Mouse (Mus musculus) thymus, adult 2 months (tissue): Measurements from ENCODE around the gene Rimklb.

Experiments used
- CTCF ChIP-seq: fragments of 200-500 bp; IDR thresholded peaks from 2 replicates; pipeline ENCODE4 v1.5.1; 2012; ENCODE audit warnings: mild to moderate bottlenecking, control low read depth, low read length, moderate library complexity, borderline replicate concordance; ENCODE audit not compliant: control insufficient read depth, poor library complexity, insufficient read depth; ENCODE audit errors: extremely low read depth
- POLR2A ChIP-seq: fragments of 200-500 bp; IDR thresholded peaks from 2 replicates; pipeline ENCODE4 v1.6.1; 2012; ENCODE audit warnings: mild to moderate bottlenecking, low read length, control low read depth, moderate library complexity; ENCODE audit not compliant: control insufficient read depth, poor library complexity, insufficient read depth; ENCODE audit errors: extremely low read depth

DNA sequence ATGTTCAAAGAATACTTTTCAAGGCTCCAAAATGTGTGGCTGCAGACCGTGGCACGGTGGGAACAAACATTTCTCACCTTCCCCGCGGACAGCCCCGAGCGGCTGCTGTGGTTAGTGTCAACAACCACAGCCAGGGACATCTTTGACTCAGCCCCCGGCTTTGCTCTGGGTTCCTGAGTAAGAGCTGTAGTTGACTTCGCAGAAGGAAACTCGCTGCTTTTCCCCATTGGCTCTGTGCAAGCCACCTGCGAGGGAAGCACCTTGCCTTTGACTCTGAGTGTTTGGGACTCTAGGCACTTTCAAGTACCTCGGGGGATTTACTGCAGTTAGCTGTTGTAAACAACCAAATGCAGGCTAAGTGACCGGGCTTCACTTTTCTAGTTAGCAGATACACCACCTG, 29.0 kb upstream of the Rimklb start:
- TF ChIP-seq POLR2A: no peak
- TF ChIP-seq CTCF: no peak
